Mouse (Mus musculus): ENCODE data around the gene Plekhg5.

GRCm38 (mm10) chr4:152157779-152158584, 85.7 kb downstream of the Plekhg5 start:
- no peak for TF ChIP-seq MYOG (IDR thresholded peaks at IDR 0.05; ENCODE audit: control insufficient read depth in 1 of 3, insufficient read depth in 1 of 3, insufficient read length in 2 of 3, low read depth in 2 of 3)
- no peak for TF ChIP-seq POLR2A (IDR thresholded peaks at IDR 0.05; ENCODE audit: insufficient read length, low read depth)
- TF ChIP-seq TCF12 (IDR thresholded peaks at IDR 0.05; ENCODE audit: insufficient read depth, poor library complexity, severe bottlenecking), result no peak
